Mouse (Mus musculus) layer of hippocampus, adult 2 months (tissue): ENCODE results near the gene Tns3. TPM values are rescaled to one million over a fixed set of nuclear protein-coding genes. Genes with fewer than 3 reads are reported as not detected.
A peak's percentile ranks its signal among the peaks of the same experiment; 100 is the strongest.

Source experiments
- DNase-seq, 2 experiments: peaks; one replicate each; pipeline ENCODE4 v3.0.0; 2022; ENCODE audit warnings: low spot score in 2 of 2
- H3K27ac ChIP-seq: fragments of 200-600 bp; 2 replicates; pipeline ENCODE4 v1.8.1; 2022
- H3K4me3 ChIP-seq: fragments of 200-600 bp; 2 replicates; pipeline ENCODE4 v1.8.1; 2022; ENCODE audit warnings: mild to moderate bottlenecking
- CTCF ChIP-seq: fragments of 200-600 bp; conservative IDR thresholded peaks from 2 replicates; pipeline ENCODE4 v1.8.1; 2022; ENCODE audit warnings: antibody characterized with exemption, mild to moderate bottlenecking, moderate library complexity
- total RNA-seq, 2 experiments: library from RNA; stranded (reverse); gene quantifications; 2 replicates each; pipeline ENCODE4 v1.2.3; 2021

The Tns3 gene
- total RNA-seq, 2 experiments from 2014 or later, result 49.2 to 53.1 TPM

DNA sequence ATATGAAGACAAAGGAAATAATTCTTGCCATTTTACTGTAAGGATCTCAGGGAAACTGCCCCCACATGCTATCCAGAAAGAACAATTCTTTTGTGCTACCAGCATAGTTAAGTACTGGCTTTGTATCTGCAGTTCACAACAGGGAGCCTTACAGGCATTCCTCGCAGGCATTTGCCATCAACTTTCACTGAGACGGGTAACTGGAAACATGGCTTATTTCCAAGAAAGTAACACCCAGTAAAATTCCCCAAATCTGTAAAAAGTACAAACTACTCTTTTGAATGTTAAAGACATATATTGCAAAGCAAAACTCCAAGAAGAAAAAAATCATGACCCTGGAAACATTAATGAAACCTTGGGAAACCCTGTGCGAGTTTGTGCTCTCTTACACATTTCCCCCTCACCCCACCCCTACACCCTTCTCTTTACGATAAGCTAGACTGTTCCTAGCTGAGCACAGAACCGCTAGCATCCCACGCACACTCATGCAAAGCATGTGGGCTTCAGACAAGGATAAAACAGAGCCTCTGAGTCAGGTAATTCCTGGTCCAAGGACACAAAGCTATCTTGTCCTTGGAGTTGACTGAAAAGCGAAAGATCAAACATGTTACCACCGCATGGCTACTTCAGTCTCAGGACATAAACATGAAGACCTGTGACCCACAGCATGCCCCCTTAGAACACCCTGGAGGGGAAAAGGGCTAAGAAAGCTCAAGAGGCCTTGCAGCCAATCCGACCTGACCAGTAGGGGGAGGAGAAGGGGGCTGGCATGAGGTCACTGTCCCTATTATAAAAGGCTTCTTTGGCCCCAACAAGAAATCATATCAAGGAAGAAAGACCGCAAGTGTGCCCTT lies 11.3 kb downstream of the Tns3 start:
- DNase-seq, result no peak
- peak; percentile 24; the same call in 1 of the 2 replicates for TF ChIP-seq CTCF
- Histone ChIP-seq H3K4me3 (no peak overlapping the region), H3K27ac (peak overlapping the region; percentile 63; the same call in 1 of the 2 replicates)

DNA sequence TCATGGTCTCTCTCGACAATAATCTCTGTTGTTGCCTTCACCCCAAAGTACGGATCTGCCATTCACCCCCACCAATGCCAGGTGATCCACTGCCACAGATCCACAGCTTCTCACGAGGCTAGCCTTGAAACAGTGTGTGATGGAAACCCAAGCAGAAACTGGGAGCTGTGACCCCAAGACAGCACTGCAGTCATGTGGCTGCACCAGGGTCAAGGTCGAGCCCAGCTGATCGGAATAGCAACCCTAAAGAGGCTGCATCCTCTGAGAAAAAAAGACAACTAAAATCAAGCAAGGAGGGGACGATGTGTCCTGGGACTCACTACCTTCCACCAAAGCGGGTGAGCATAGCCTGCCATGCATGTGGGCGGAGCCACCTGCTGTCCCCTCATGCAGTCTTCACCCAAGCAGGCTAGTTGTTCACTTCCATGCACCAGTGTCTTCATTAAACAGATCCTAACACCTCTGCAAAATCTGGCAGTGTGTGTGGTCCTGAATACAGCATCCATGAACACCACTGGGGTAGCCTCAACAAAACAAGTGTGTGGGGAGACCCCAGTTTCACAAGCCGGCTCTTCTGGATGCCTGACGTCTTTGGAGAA lies 12.1 kb downstream of the Tns3 start:
- Histone ChIP-seq H3K4me3 (no peak overlapping the region), H3K27ac (peak overlapping the region; percentile 63; the same call in 1 of the 2 replicates)
- no peak for DNase-seq
- no peak for TF ChIP-seq CTCF

DNA sequence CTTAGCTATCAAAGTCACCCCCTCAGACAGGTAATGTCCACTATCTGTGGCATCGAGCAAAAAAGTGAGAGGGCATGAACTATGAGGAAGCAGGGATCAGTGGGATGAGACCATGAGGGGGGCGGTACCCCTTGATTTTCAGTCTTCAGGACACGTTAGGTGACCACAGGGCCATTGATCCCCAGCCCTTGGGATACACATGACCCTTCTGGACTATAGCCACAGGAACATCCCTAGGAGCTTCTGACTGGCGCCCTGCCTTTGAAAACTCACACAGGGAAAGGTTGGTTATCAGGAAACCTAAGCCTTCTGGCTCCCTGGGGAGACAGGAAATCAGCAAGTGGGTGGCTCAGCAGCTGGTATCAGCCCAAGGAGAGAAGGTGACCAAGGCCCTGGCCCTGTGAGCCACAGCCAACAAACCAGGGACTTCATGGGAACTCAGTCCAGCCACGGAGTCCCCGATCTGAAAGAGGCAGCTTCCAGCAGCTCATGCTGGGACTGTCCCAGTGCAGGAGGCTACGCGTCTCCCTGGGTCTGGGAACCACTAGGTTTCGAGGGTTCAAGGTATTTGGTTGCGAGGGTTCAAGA lies 12.8 kb downstream of the Tns3 start:
- H3K27ac ChIP-seq, result no peak overlapping the region
- TF ChIP-seq CTCF, result no peak
- H3K4me3 ChIP-seq, result no peak overlapping the region
- DNase-seq, result no peak

DNA sequence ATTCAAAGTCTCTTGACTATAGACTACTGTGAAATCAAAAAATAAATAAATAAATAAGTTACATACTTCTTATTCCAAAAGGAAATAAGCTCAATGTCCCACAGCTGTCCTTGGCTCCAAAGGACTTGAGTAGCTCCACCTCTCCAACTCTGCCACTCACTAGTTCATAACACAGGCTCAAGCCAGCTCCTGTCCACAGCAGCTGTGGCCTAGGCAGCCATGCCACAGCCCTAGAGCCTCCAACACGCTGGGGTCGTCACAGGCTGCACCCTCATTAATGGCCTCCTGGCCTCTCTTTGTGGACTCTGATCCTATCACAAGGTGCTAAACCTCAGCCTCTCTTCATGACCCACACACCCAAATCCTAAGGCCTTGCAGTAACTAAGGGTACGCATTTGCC lies 18.7 kb downstream of the Tns3 start:
- DNase-seq, result no peak
- no peak for TF ChIP-seq CTCF
- no peak overlapping the region for H3K27ac ChIP-seq
- no peak overlapping the region for H3K4me3 ChIP-seq

DNA sequence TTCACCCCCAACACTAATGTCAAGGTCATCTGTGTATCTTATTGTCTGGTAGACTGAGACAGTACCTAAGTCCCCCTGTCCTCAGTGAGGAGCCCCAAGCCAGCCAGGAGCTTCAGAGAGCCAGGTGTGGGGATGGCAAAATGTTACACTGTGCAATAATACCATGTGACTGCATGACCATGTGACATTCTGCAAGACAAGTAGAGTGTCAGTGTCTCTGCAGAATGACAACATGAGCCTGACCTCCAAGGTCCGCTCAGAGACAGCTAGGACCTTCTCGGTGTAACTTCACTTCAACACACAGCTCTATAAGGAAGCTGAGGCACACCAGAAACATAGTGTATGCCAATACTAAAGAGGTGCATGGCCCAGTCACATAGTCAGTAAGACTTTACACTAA lies 20.1 kb downstream of the Tns3 start:
- no peak for TF ChIP-seq CTCF
- no peak for DNase-seq
- no peak overlapping the region for H3K27ac ChIP-seq
- no peak overlapping the region for H3K4me3 ChIP-seq

DNA sequence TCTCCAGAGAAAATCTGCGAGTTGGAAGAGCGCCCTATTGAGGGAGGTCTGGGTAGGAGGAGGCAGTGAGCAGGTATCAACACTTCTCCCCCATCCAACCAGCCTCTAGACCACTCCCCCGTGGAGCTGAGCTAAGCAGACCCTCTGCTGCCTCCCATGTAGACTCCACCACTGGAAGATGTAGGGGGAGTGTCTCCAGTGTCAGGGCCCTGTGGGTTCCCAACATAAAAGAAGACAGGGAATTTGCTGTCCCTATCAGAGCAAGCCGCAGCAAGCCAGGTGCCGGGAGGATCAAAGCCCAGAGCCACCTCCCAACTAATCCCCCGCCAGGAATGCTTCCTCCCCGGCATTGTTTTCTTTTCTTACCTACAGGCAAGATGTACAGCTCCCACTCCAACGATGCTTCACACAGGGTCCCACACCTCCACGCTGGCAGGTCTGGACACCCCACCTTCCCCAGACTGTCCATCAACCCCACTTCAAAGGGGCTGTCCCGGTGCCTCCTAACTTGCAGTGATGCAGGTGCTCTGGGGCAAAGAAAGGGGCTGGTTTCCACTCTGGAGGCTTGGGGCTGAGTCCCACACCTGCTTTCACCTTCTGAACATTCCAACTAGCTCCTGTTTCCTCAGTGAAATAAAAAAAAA lies 22.6 kb downstream of the Tns3 start:
- H3K4me3 ChIP-seq, result no peak overlapping the region

DNA sequence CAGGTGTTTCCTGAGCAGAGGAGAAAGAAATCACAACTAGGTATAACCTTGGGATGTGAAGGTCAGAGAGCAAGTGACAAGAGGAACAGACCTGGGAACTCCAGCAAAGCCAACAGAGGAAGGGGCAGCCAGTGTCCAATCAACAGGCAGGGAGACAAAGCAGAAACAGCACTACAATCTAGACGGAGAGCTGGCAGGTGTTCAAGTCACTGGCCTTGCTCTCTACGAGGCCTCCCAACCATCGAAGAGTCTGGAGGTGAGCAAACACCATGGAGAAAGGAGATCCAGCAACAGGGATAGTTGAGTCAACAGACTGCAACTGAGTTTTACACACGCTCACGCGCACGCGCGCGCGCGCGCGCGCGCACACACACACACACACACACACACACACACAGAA lies 24.6 kb downstream of the Tns3 start:
- no peak for DNase-seq
- Histone ChIP-seq H3K27ac (no peak overlapping the region), H3K4me3 (no peak overlapping the region)
- no peak for TF ChIP-seq CTCF

More for the DNA sequence above, 22.6 kb downstream of the Tns3 start:
- no peak for DNase-seq
- no peak for TF ChIP-seq CTCF
- H3K27ac ChIP-seq, result no peak overlapping the region

DNA sequence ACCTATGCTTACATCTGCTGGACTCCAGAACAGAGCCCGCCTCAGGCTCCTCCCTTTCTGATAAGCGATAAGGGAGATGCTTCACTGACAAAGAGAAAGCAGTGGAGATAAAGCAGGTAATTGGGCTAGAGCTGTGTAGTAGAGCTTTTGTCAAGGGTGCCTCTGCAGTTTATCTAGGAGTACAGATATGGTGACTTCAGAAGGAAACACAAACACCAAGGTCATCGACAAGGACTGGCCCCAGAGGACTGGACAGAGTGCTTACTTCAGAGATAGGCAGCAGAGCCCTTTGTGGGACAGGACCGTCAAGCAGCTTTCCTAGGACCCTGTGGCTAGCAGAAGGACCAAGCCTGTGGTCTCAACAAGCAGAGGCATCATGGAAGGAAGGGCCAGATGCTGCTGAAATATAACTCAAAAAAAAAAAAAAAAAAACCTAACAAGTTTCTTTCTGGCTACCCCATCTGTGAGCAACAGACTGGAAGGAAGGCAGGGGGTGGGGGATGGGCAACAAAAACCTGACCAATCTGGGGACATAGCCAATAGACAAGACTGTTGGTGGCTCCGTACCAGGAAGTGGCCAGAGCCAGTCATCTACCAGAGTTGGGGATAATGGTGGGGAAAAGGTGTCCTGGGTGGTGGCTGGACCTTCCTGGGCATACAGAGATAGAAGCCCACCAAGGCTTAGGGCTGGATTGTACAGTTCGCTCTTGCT lies 25.2 kb downstream of the Tns3 start:
- no peak for TF ChIP-seq CTCF
- DNase-seq, result no peak
- no peak overlapping the region for H3K4me3 ChIP-seq
- peak overlapping the region; percentile 57 for H3K27ac ChIP-seq

DNA sequence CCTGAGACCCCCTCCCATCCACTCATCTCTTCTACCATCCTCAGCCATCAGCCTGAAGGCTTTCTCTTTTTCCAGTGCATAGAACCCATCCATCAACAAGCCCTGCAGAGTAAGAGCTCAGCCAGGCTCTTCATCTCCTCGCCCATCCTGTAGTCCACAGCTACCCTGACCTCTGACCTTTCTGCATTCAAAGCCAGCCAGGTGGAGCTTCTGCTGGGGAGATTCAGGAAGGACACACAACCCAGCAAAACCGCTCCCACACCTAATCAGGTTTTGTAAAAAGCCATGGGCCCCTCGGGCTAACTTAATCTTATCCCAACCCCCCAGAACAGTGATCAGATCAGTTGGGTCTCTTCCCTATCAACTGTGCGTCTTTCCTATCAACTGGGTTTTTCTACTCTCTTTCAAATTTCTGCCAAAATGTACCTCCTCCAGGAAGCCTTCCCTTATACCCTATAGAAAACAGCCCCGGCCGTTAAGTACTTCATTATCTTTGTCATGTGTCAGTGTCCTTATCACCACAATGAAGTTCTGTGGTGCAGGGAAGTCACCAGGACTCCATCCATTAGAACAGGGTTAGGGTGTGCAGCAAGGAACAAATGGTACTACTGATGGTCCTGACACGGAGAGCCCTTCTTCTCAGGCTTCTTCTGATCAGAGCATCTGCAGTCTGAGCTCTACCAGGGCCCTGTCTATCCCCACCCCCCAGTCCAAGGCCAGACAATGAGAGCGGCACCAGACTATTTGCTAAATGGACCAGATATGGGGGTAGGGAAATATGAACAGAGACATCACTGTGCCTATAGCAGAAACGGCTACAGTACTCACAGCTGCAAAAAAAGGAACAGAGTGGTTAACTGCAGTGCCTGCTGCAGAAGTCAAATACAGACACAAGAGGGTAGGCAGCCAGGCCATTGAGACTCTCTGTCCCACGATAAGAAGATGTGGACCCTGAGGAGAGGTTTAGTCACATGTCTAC lies 26.6 kb downstream of the Tns3 start:
- TF ChIP-seq CTCF, result no peak
- H3K4me3 ChIP-seq, result no peak overlapping the region
- peak overlapping the region; percentile 57; the same call in 1 of the 2 replicates for H3K27ac ChIP-seq
- DNase-seq, result no peak

DNA sequence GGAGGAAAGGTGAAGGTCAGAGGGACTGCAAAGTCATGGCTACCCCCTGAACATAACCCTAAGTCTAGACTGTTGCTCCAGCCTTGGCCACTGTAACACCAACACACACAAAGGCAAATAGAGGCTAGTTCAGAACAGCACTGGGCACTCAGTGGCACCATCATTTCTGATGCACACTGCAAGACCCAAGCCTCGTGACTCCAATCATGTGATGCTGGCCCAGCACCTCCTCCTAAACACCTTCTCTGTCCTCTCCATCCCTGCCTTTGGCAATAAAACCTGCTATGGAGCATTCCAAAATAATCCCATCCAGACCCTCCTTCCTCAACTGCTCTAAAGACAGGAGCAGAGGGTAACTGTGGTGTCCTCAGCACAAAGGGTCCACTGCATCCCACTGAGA lies 27.7 kb downstream of the Tns3 start:
- no peak for TF ChIP-seq CTCF
- Histone ChIP-seq H3K27ac (peak overlapping the region; percentile 36; the same call in 1 of the 2 replicates), H3K4me3 (no peak overlapping the region)
- DNase-seq, result no peak

DNA sequence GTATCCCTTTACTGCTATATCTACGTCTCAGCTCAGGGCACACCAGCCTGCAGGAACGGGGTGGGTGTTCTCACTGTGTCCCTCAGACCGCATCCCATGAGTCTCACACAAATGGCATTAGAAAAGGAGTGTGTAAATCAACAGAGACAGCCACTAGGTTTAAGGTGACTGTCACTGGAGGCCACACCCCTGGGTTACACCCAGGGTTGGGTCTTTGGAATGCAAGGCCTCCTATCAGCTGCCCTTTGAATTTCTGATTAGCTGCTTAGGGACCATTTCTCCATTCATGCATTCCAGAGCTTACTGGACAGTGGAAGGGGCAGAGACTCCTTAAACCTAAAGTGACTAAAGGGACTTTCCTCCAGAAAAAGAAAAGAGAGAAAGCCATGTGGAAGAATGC lies 28.6 kb downstream of the Tns3 start:
- TF ChIP-seq CTCF, result no peak
- no peak for DNase-seq
- no peak overlapping the region for H3K27ac ChIP-seq
- H3K4me3 ChIP-seq, result no peak overlapping the region
